Mouse (Mus musculus) adrenal gland, postnatal 4 days (tissue): ENCODE results near the gene Pigx. TPM values are rescaled to one million over a fixed set of nuclear protein-coding genes. Genes with fewer than 3 reads are reported as not detected.

Experiments used
- DNase-seq, 2 experiments: peaks; one replicate each; pipeline ENCODE4 v3.0.0; 2021 to 2022; ENCODE audit warnings: low spot score in 2 of 2, mixed read lengths in 2 of 2
- total RNA-seq, 2 experiments: library from RNA; stranded (reverse); gene quantifications; 2 replicates each; pipeline ENCODE4 v1.2.3; 2021

Gene Pigx
- total RNA-seq, 2 experiments from 2014 or later: 39.0 to 39.2 TPM

DNA sequence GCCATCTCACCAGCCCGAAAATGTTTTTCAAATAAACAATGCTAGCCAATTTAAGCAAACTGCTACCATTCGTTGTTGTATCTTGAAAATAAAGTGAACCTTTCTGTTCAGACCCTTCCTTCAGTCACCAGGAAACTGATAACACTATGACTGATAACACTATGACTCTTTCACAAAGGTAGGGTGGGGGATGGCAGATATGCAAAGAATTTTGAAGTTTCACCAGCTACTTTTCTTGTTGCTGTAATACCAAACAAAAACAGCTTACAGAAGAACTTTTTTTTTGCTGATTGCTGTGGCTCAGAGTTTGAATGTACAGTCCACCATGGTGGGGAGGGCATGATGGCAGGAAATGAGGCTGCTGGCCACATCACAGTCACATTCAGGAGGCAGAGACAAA is 37.3 kb downstream of the Pigx start:
- DNase-seq: no peak

GRCm38 (mm10) chr16:32059840-32060523 is 39.6 kb downstream of the Pigx start:
- DNase-seq: no peak

- DNase-seq: no peak
Observed at GRCm38 (mm10) chr16:32058817-32059216, 40.7 kb downstream of the Pigx start.

DNA sequence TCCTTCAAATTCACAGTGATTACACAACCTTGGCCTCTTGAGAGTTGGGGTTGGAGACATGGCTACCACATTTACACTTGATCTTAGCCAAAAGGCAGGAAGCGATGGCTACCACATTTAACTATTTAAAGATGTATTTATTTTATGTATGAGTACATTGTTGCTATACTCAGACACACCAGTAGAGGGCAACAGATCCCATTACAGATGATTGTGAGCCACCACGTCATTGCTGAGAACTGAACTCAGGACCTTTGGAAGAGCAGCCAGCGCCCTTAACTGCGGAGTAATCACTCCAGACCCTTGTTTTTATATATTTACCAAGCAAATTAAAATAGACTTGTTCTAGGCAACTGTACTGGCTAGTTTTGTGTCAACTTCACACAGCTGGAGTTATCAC is 57.2 kb downstream of the Pigx start:
- no peak for DNase-seq

Other genes with a start within 250 kb of the Pigx start
- gene Meltf, start 220.9 kb downstream of the Pigx start, total RNA-seq: under 1 TPM in 1 of 2 experiments, not detected in 1; 0.17 TPM
- gene Pigz, start 165.9 kb downstream of the Pigx start, total RNA-seq: 1 to 10 TPM in 1 of 2 experiments, under 1 TPM in 1; 0.90 to 1.3 TPM
- 10 to 100 TPM; 38.5 to 39.7 TPM for gene 0610012G03Rik, start 151.2 kb downstream of the Pigx start, total RNA-seq
- 10 to 100 TPM; 47.9 to 48.2 TPM for gene Ncbp2, start 151.2 kb downstream of the Pigx start, total RNA-seq
- 10 to 100 TPM; 27.3 to 27.4 TPM for gene Senp5, start 96.5 kb downstream of the Pigx start, total RNA-seq
- 10 to 100 TPM; 54.8 to 57.8 TPM for gene Pak2, start 20.4 kb downstream of the Pigx start, total RNA-seq
- 10 to 100 TPM; 14.5 to 16.2 TPM for gene Cep19, start 60 bp upstream of the Pigx start, total RNA-seq
- 10 to 100 TPM; 12.3 to 13.7 TPM for gene Nrros, start 65.9 kb upstream of the Pigx start, total RNA-seq
- not detected for gene Bex6, start 80.1 kb upstream of the Pigx start, total RNA-seq
- 10 to 100 TPM; 26.9 to 27.3 TPM for gene Fbxo45, start 147.4 kb upstream of the Pigx start, total RNA-seq
- 10 to 100 TPM; 16.5 to 17.9 TPM for gene Wdr53, start 147.5 kb upstream of the Pigx start, total RNA-seq
- gene Smco1, start 171.7 kb upstream of the Pigx start, total RNA-seq: under 1 TPM; 0.20 to 0.23 TPM
- gene Rnf168, start 177.7 kb upstream of the Pigx start, total RNA-seq: 10 to 100 TPM; 29.5 to 32.8 TPM
- 10 to 100 TPM; 79.1 to 88.6 TPM for gene Ubxn7, start 232.5 kb upstream of the Pigx start, total RNA-seq